Mouse (Mus musculus) right cerebral cortex, adult 2 months (tissue): ENCODE data around the gene Mgat2.

Experiments used
- DNase-seq, 2 experiments: peaks; one replicate each; pipeline ENCODE4 v3.0.0; 2021 to 2022; ENCODE audit warnings: low spot score in 2 of 2

The Mgat2 gene

GRCm38 (mm10) chr12:69211057-69211456, 27.1 kb downstream of the Mgat2 start:
- no peak for DNase-seq

- no peak for DNase-seq
Observed at GRCm38 (mm10) chr12:69213186-69213777, 29.3 kb downstream of the Mgat2 start.

DNA sequence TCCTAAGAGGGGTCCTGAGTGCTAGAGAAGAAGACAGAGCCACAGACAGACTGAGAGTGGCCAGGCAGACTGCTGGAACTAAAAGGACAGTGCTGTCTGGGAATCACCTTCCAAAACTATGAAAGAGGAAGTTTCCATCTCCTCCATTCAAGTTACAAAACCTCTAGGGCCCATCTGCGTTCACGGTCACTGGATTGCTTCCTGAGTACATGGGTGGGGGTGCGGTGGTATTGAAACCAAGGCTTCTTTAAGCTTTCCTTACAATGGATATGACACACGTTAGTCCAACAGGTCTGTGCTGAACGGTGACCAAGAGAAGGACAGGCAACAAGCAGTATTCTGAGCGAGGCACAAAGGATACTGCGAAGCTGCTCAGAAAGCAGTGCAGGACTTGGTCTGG, 30.4 kb downstream of the Mgat2 start:
- DNase-seq = no peak

DNA sequence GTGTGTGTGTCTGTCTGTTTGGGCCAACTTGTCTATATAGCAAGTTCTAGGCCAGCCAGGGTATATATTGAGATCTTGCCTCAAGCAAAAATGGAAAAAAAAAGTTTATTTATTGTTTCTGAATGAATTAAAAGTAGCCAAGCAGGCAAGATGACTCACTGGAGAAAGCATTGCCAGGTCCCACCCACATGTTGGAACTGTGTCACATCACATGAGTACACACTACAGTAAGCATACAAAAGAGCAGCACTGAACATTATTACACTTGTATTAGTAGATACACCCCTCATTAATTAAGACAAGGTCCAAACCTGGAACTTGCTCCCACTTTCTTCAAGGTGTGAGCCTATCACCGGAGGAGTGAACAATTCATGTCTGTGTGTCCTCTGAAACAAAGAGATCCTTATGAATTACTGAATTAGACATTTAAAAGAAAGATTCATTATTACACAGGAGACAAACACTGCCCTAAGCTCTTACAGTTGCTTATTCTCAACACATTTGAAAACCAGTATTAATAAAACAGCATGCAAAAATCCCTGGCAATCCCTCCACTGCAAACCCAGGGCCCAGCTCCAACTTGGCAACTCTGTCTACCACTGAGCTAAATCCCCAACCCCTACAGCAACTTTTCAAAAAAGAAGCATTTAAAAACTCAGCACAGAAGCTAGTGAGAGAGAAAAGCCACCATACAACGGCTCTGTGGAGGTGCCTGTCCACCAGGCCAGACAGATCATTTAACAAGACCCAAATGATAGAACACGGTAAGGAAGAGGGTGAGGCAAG, 31.2 kb downstream of the Mgat2 start:
- DNase-seq = peak; percentile 62 to 78

- no peak for DNase-seq
Observed at GRCm38 (mm10) chr12:69216587-69216986, 32.6 kb downstream of the Mgat2 start.

DNA sequence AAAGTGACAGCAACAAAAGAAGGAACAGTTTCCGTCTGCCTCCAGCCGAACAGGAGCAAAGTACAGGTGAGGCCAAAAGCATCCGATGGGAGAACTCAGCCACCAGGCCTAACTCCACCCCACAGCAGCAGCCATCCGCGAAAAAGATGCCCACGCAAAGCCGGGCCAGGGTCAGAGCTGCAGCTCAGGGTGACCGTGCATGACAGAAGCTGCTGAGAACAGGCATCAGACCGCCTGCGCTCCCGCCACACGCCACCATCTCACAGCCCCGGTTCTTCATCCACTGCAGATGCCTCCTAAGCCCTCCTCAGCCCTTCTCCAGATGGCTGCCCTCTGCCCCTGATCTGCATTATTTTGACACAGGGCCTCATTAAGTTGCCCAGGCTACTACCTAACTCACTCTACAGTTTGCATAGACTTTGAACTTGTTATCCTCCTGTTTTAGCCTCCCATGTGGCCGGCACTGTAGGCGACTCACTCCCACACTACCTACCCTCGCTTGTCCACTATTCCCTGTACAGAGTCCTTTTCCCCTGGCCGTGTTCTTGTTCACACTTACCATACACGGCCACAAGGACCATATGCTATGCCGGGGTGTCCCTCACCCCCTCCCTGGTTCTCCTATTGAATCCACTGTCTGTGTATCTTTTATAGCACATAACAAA, 36.8 kb downstream of the Mgat2 start:
- no peak for DNase-seq

DNA sequence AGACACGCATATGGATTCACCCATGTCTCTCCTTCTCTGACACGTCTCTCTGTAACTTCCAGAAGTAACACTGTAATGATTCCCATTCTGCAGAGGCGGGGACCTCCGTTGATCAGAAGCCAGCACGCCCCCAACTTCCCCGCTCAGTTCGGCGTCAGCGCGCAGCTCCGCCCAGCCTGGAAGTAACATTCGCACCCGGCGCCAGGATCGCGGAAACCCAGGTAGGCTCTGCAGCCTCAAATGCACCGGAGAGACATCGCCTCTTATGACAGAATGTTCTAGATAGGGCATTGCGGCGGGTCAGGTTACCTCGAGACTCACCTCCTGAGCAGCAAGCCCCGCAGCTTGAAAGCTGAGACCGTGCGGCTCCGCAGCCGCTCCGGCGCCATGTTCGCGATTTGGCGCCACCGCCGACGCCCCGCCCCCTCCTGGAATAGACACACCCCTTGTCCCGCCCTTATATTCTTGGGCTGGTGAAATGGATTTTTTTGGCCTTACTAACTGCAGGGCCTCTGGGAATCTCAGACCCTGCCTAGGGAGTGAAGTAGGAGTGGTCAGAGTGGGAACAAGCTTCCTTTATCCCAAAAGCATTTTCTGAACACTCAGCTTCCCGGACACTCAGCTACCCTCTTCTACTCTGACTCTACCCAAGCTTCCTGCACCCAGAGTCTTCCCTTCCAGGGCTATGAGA, 44.0 kb downstream of the Mgat2 start, which contains the start of gene Pole2:
Gene Pole2 (minus strand): TSS at position 420 of the 691 bp plus-strand sequence.
- DNase-seq = peak; percentile 83 to 84

- DNase-seq = no peak
Observed at GRCm38 (mm10) chr12:69229251-69229650, 45.3 kb downstream of the Mgat2 start.

DNA sequence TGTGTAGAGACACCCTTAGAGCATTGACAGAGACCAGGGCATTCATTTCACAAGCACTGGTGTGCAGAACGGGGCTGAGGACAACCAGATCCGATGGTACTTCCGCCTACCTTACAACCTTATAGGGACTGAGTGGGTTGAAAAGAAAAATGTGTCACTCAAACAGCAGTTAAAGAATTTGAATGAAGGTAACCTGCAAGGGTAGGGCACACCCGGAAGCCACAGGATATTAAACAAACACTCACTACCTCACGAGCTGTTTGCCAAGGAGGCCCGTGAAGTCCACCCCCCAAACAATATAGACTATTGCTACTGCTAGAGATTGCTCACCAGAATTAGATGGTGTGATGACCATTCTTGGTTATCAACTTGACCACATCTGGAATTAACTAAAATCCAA, 51.8 kb downstream of the Mgat2 start:
- DNase-seq = no peak
